Mouse (Mus musculus): Measurements from ENCODE around the gene Ccl25. TPM values are rescaled to one million over a fixed set of nuclear protein-coding genes. Genes with fewer than 3 reads are reported as not detected.
A peak's percentile ranks its signal among the peaks of the same experiment; 100 is the strongest.
"Not testable (repeated sequence)": the region's sequence is repeated elsewhere in the genome, so short reads cannot be mapped to it uniquely, and the experiment has no call there.

Gene Ccl25
- total and polyA plus RNA-seq, 3 experiments: 4.6 to 6.0 (median 5.4) TPM

- H3K9ac ChIP-seq (ENCODE audit: insufficient read depth, low read depth): no peak overlapping the region
- in situ Hi-C loops (cut with MboI; ENCODE audit: low pct_ligation_motif_present, low pct_unique_long_range_greater_than_20kb, low sequenced_read_pairs): loop anchor here (5.0 kb wide), 1 partner anchor 38 kb away; no protein-coding TSS in a partner anchor
- H3K4me2 ChIP-seq (ENCODE audit: insufficient read depth, low read depth, poor library complexity, severe bottlenecking): no peak overlapping the region
- H3K27me3 ChIP-seq (replicated peaks): peaks cover 2% of the 10 kb centered on the region
- DNase-seq (ENCODE audit: extremely low read depth): no peak
- no peaks in the 10 kb centered on the region for H3K79me2 ChIP-seq (replicated peaks; ENCODE audit: control insufficient read depth, extremely low read depth, insufficient read depth, poor library complexity, severe bottlenecking)
- H3K9me3 ChIP-seq (replicated peaks; ENCODE audit: low read length): peaks cover 8% of the 10 kb centered on the region
- H3K4me1 ChIP-seq (ENCODE audit: control insufficient read depth in 1 of 2, insufficient read depth in 2 of 2): 0 out of 4 replicates have a peak, but pooled peaks cover 0 to 3% of the 10 kb centered on the region in 2 experiments
- no peak overlapping the region for H3K27ac ChIP-seq (ENCODE audit: insufficient read depth, low read depth)
- no peak for TF ChIP-seq MXI1 (IDR thresholded peaks at IDR 0.05; ENCODE audit: low read depth, low read length)
- no peak for TF ChIP-seq KAT2A (IDR thresholded peaks at IDR 0.05; ENCODE audit: insufficient replicate concordance, low read length)
- no peak for TF ChIP-seq SMC3 (IDR thresholded peaks at IDR 0.05; ENCODE audit: low read depth, low read length)
- TF ChIP-seq NRF1 (IDR thresholded peaks at IDR 0.05; ENCODE audit: low read depth, low read length): no peak
- TF ChIP-seq E2F4 (IDR thresholded peaks at IDR 0.05; ENCODE audit: insufficient replicate concordance, low read depth, low read length): no peak
- no peak for TF ChIP-seq ZKSCAN1 (IDR thresholded peaks at IDR 0.05; ENCODE audit: borderline replicate concordance, low read depth, low read length)
- no peak for TF ChIP-seq PAX5 (IDR thresholded peaks at IDR 0.05; ENCODE audit: low read length)
- TF ChIP-seq ZNF384 (IDR thresholded peaks at IDR 0.05; ENCODE audit: low read depth, low read length): no peak
- no peak for TF ChIP-seq JUND (conservative IDR thresholded peaks at IDR 0.05; ENCODE audit: low read depth, low read length)
- TF ChIP-seq TBP (conservative IDR thresholded peaks at IDR 0.05; ENCODE audit: low read depth, low read length): no peak
- TF ChIP-seq USF2 (conservative IDR thresholded peaks at IDR 0.05; ENCODE audit: low read depth, low read length): no peak
- TF ChIP-seq USF1 (IDR thresholded peaks at IDR 0.05; ENCODE audit: low read depth, low read length): no peak
- no peak for TF ChIP-seq POLR2A (IDR thresholded peaks at IDR 0.05; ENCODE audit: low read depth, low read length)
- no peak for TF ChIP-seq RAD21 (IDR thresholded peaks at IDR 0.05; ENCODE audit: low read depth, low read length)
- no peak for TF ChIP-seq CHD1 (IDR thresholded peaks at IDR 0.05; ENCODE audit: low read depth, low read length)
- TF ChIP-seq SIN3A (IDR thresholded peaks at IDR 0.05; ENCODE audit: low read length): no peak
- dilution Hi-C loops (cut with MboI; ENCODE audit: extremely low pct_ligation_motif_present, extremely low pct_unique_long_range_greater_than_20kb, low sequenced_read_pairs): no loop called here
- no peak overlapping the region for H3K4me3 ChIP-seq (replicated peaks in 1 of 3; ENCODE audit: low read depth in 2 of 3, low read length in 2 of 3, poor library complexity in 1 of 3)
- no peaks in the 10 kb centered on the region for H3K36me3 ChIP-seq (replicated peaks in 1 of 2; ENCODE audit: control insufficient read depth in 1 of 2, insufficient read depth in 1 of 2, low read length in 1 of 2)
Observed at GRCm38 (mm10) chr8:4404880-4405261, 79.9 kb downstream of the Ccl25 start.

DNA sequence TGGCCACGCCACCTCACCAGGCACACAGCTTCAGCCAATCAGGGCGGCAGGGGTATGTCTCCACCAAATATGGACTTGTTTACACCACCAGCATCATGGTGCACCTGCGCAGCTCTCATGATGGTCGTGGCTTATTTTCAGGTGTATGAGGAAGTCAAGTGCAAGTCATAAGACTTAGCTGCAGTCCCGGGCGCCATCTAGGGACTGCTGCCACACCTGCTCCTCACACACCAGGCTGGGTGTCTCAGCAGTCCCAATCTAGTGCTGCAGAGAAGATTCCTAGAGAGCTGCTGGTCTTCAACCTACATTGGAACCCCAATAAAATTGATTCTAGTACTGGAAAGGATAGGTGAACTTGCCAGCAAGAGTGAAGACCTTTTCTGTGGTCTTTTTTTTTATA lies 83.4 kb downstream of the Ccl25 start:
- dilution Hi-C loops (cut with MboI; ENCODE audit: extremely low pct_ligation_motif_present, extremely low pct_unique_long_range_greater_than_20kb, low sequenced_read_pairs); H3K9ac ChIP-seq (ENCODE audit: insufficient read depth, low read depth); H3K4me3 ChIP-seq (replicated peaks in 1 of 3; ENCODE audit: low read depth in 2 of 3, low read length in 2 of 3, poor library complexity in 1 of 3); H3K79me2 ChIP-seq (replicated peaks; ENCODE audit: control insufficient read depth, extremely low read depth, insufficient read depth, poor library complexity, severe bottlenecking); H3K27me3 ChIP-seq (replicated peaks); H3K36me3 ChIP-seq (replicated peaks in 1 of 2; ENCODE audit: control insufficient read depth in 1 of 2, insufficient read depth in 1 of 2, low read length in 1 of 2); in situ Hi-C loops (cut with MboI; ENCODE audit: low pct_ligation_motif_present, low pct_unique_long_range_greater_than_20kb, low sequenced_read_pairs); H3K4me2 ChIP-seq (ENCODE audit: insufficient read depth, low read depth, poor library complexity, severe bottlenecking); H3K9me3 ChIP-seq (replicated peaks; ENCODE audit: low read length); H3K27ac ChIP-seq (ENCODE audit: insufficient read depth, low read depth); DNase-seq (ENCODE audit: extremely low read depth); H3K4me1 ChIP-seq (ENCODE audit: control insufficient read depth in 1 of 2, insufficient read depth in 2 of 2): not testable (repeated sequence)
- TF ChIP-seq RAD21 (IDR thresholded peaks at IDR 0.05; ENCODE audit: low read depth, low read length) (peak; percentile 17), CTCF (conservative IDR thresholded peaks at IDR 0.05 in 1 of 2, IDR thresholded peaks at IDR 0.05 in 1 of 2; ENCODE audit: low read depth in 2 of 2, low read length in 2 of 2) (peak in 1 of 2 experiments; percentile 39; a peak in 2 of 4 replicates)

Other genes with a start within 250 kb of the Ccl25 start
- gene Cd209f, start 219.4 kb upstream of the Ccl25 start, total RNA-seq (2012; rRNA removed): not detected in 2 replicates
- not detected in 2 replicates for gene Cd209f, start 219.4 kb upstream of the Ccl25 start, total RNA-seq (2014; rRNA removed)
- not detected in 2 replicates for gene Cd209f, start 219.4 kb upstream of the Ccl25 start, polyA plus RNA-seq (2012; ENCODE audit: insufficient read length, low read depth)
- not detected in 2 replicates for gene Cd209g, start 191.1 kb upstream of the Ccl25 start, total RNA-seq (2012; rRNA removed)
- not detected in 2 replicates for gene Cd209g, start 191.1 kb upstream of the Ccl25 start, total RNA-seq (2014; rRNA removed)
- not detected in 2 replicates for gene Cd209g, start 191.1 kb upstream of the Ccl25 start, polyA plus RNA-seq (2012; ENCODE audit: insufficient read length, low read depth)
- 4.6 and 6.6 TPM in 2 replicates for gene Evi5l, start 158.6 kb upstream of the Ccl25 start, total RNA-seq (2012; rRNA removed)
- 1.4 and 2.2 TPM in 2 replicates for gene Evi5l, start 158.6 kb upstream of the Ccl25 start, total RNA-seq (2014; rRNA removed)
- 2.8 and 3.6 TPM in 2 replicates for gene Evi5l, start 158.6 kb upstream of the Ccl25 start, polyA plus RNA-seq (2012; ENCODE audit: insufficient read length, low read depth)
- gene Prr36, start 107.8 kb upstream of the Ccl25 start, total RNA-seq (2012; rRNA removed): 0.08 and 0.13 TPM in 2 replicates
- 0.05 TPM in 1 of 2 replicates, not detected in the other for gene Prr36, start 107.8 kb upstream of the Ccl25 start, total RNA-seq (2014; rRNA removed)
- gene Prr36, start 107.8 kb upstream of the Ccl25 start, polyA plus RNA-seq (2012; ENCODE audit: insufficient read length, low read depth): 0.40 and 0.59 TPM in 2 replicates
- 0.25 TPM in 2 replicates for gene Lrrc8e, start 98.4 kb upstream of the Ccl25 start, total RNA-seq (2012; rRNA removed)
- not detected in 2 replicates for gene Lrrc8e, start 98.4 kb upstream of the Ccl25 start, total RNA-seq (2014; rRNA removed)
- gene Lrrc8e, start 98.4 kb upstream of the Ccl25 start, polyA plus RNA-seq (2012; ENCODE audit: insufficient read length, low read depth): 0.07 TPM in 1 of 2 replicates, not detected in the other
- gene Map2k7, start 86.5 kb upstream of the Ccl25 start, total RNA-seq (2012; rRNA removed): 18.1 and 18.3 TPM in 2 replicates
- 10.5 and 11.8 TPM in 2 replicates for gene Map2k7, start 86.5 kb upstream of the Ccl25 start, total RNA-seq (2014; rRNA removed)
- gene Map2k7, start 86.5 kb upstream of the Ccl25 start, polyA plus RNA-seq (2012; ENCODE audit: insufficient read length, low read depth): 73.8 and 74.0 TPM in 2 replicates
- 0.08 and 0.38 TPM in 2 replicates for gene Gm49320, start 86.3 kb upstream of the Ccl25 start, total RNA-seq (2012; rRNA removed)
- 0.08 and 0.26 TPM in 2 replicates for gene Gm49320, start 86.3 kb upstream of the Ccl25 start, total RNA-seq (2014; rRNA removed)
- 0.23 and 0.67 TPM in 2 replicates for gene Gm49320, start 86.3 kb upstream of the Ccl25 start, polyA plus RNA-seq (2012; ENCODE audit: insufficient read length, low read depth)
- 3.5 and 4.5 TPM in 2 replicates for gene Tgfbr3l, start 77.0 kb upstream of the Ccl25 start, total RNA-seq (2012; rRNA removed)
- gene Tgfbr3l, start 77.0 kb upstream of the Ccl25 start, total RNA-seq (2014; rRNA removed): 1.7 and 2.0 TPM in 2 replicates
- 13.3 and 16.9 TPM in 2 replicates for gene Tgfbr3l, start 77.0 kb upstream of the Ccl25 start, polyA plus RNA-seq (2012; ENCODE audit: insufficient read length, low read depth)
- 23.5 and 30.0 TPM in 2 replicates for gene Snapc2, start 72.1 kb upstream of the Ccl25 start, total RNA-seq (2012; rRNA removed)
- gene Snapc2, start 72.1 kb upstream of the Ccl25 start, total RNA-seq (2014; rRNA removed): 18.3 and 22.4 TPM in 2 replicates
- 29.8 and 30.8 TPM in 2 replicates for gene Snapc2, start 72.1 kb upstream of the Ccl25 start, polyA plus RNA-seq (2012; ENCODE audit: insufficient read length, low read depth)
- gene Ctxn1, start 65.9 kb upstream of the Ccl25 start, total RNA-seq (2012; rRNA removed): 0.68 and 0.80 TPM in 2 replicates
- gene Ctxn1, start 65.9 kb upstream of the Ccl25 start, total RNA-seq (2014; rRNA removed): 0.73 and 1.3 TPM in 2 replicates
- gene Ctxn1, start 65.9 kb upstream of the Ccl25 start, polyA plus RNA-seq (2012; ENCODE audit: insufficient read length, low read depth): 3.0 and 3.2 TPM in 2 replicates
- 130 and 147 TPM in 2 replicates for gene Timm44, start 49.3 kb upstream of the Ccl25 start, total RNA-seq (2012; rRNA removed)
- gene Timm44, start 49.3 kb upstream of the Ccl25 start, total RNA-seq (2014; rRNA removed): 109 and 123 TPM in 2 replicates
- gene Timm44, start 49.3 kb upstream of the Ccl25 start, polyA plus RNA-seq (2012; ENCODE audit: insufficient read length, low read depth): 143 and 177 TPM in 2 replicates
- 55.8 and 76.9 TPM in 2 replicates for gene Elavl1, start 203 bp downstream of the Ccl25 start, total RNA-seq (2012; rRNA removed)
- gene Elavl1, start 203 bp downstream of the Ccl25 start, total RNA-seq (2014; rRNA removed): 110 and 112 TPM in 2 replicates
- 67.1 and 76.4 TPM in 2 replicates for gene Elavl1, start 203 bp downstream of the Ccl25 start, polyA plus RNA-seq (2012; ENCODE audit: insufficient read length, low read depth)
- 8.6 and 13.3 TPM in 2 replicates for gene Cers4, start 167.8 kb downstream of the Ccl25 start, total RNA-seq (2012; rRNA removed)
- gene Cers4, start 167.8 kb downstream of the Ccl25 start, total RNA-seq (2014; rRNA removed): 11.9 and 15.3 TPM in 2 replicates
- gene Cers4, start 167.8 kb downstream of the Ccl25 start, polyA plus RNA-seq (2012; ENCODE audit: insufficient read length, low read depth): 9.9 and 11.4 TPM in 2 replicates